Mouse (Mus musculus) liver, embryonic 14.5 days (tissue): ENCODE measurements around the gene Odc1.

Source experiments
- CTCF ChIP-seq: IDR thresholded peaks from 2 replicates; pipeline ENCODE4 v1.5.1; 2016; ENCODE audit warnings: antibody characterized with exemption, low read depth, control low read depth
- EP300 ChIP-seq: IDR thresholded peaks from 2 replicates; pipeline ENCODE4 v1.6.1; 2016; ENCODE audit warnings: antibody characterized with exemption, low read depth

GRCm38 (mm10) chr12:17578601-17579000 is 34.0 kb downstream of the Odc1 start:
- TF ChIP-seq CTCF (no peak), EP300 (no peak)
